Mouse (Mus musculus) heart, embryonic 14.5 days (tissue): Measurements from ENCODE around the gene Dctn1. TPM values are rescaled to one million over a fixed set of nuclear protein-coding genes. Genes with fewer than 3 reads are reported as not detected.
A peak's percentile ranks its signal among the peaks of the same experiment; 100 is the strongest.

ENCODE experiments used
- ATAC-seq: fragments of 200-750 bp; cut with Nextera tagmentation; 2 replicates; pipeline ENCODE4 v1.8.0; 2017; ENCODE audit warnings: low read depth, moderate TSS enrichment; ENCODE audit not compliant: insufficient number of reproducible peaks, insufficient read depth, low FRiP score
- H3K27ac ChIP-seq, 2 experiments: fragments of 200-500 bp in 1 of 2; fragments of 300-500 bp in 1 of 2; sonication (generic) in 1 of 2; replicated peaks in 1 of 2; 2 replicates each; pipeline ENCODE4 v1.5.1; 2012 to 2014; ENCODE audit warnings: low read depth in 2 of 2, low read length in 2 of 2, control low read depth in 1 of 2, mild to moderate bottlenecking in 1 of 2, mixed read lengths in 1 of 2; ENCODE audit not compliant: control insufficient read depth in 1 of 2, insufficient read depth in 1 of 2
- H3K27me3 ChIP-seq: fragments of 300-500 bp; sonication (generic); 2 replicates; pipeline ENCODE4 v1.6.1; 2014; ENCODE audit warnings: mild to moderate bottlenecking, low read length, control low read depth; ENCODE audit not compliant: control insufficient read depth, insufficient read depth
- H3K36me3 ChIP-seq: fragments of 300-500 bp; sonication (generic); 2 replicates; pipeline ENCODE4 v1.6.1; 2014; ENCODE audit warnings: mild to moderate bottlenecking, control low read depth, low read length, mixed read lengths; ENCODE audit not compliant: control insufficient read depth, insufficient read depth
- H3K4me1 ChIP-seq, 2 experiments: fragments of 200-500 bp in 1 of 2; fragments of 300-500 bp in 1 of 2; sonication (generic) in 1 of 2; 2 replicates each; pipeline ENCODE4 v1.6.1; 2012 to 2014; ENCODE audit warnings: low read length in 2 of 2, control low read depth in 1 of 2, mixed read lengths in 1 of 2; ENCODE audit not compliant: control insufficient read depth in 2 of 2, insufficient read depth in 2 of 2
- H3K4me2 ChIP-seq: fragments of 300-500 bp; sonication (generic); 2 replicates; pipeline ENCODE4 v1.6.1; 2014; ENCODE audit warnings: mild to moderate bottlenecking, low read length
- H3K4me3 ChIP-seq, 2 experiments: fragments of 200-500 bp in 1 of 2; fragments of 300-500 bp in 1 of 2; sonication (generic) in 1 of 2; 2 replicates each; pipeline ENCODE4 v1.5.1; 2012 to 2014; ENCODE audit warnings: low read length in 2 of 2, mild to moderate bottlenecking in 2 of 2, control low read depth in 1 of 2, low read depth in 1 of 2, moderate library complexity in 1 of 2; ENCODE audit not compliant: control insufficient read depth in 1 of 2, insufficient read depth in 1 of 2
- H3K9ac ChIP-seq: fragments of 300-500 bp; sonication (generic); 2 replicates; pipeline ENCODE4 v1.6.1; 2014; ENCODE audit warnings: mild to moderate bottlenecking, low read length
- H3K9me3 ChIP-seq: fragments of 300-500 bp; sonication (generic); 2 replicates; pipeline ENCODE4 v1.6.1; 2016; ENCODE audit warnings: low read length, control low read depth; ENCODE audit not compliant: control insufficient read depth
- WGBS: fragments of 180-500 bp; shearing (Covaris S2); extraction: QIAGEN DNeasy Blood & Tissue Kit; methylation state at CpG from one replicate; pipeline ENCODE4 v1.1.7; 2014; 5-methylcytosine and 5-hydroxymethylcytosine counted together
- polyA plus RNA-seq: library from polyadenylated mRNA; unstranded; fragments of >200 nt; fragmentation: Nextera tagmentation; extraction: Ambion mirVana; gene quantifications from 2 replicates; pipeline ENCODE4 v1.2.1, GENCODE M21; 2014

Dctn1 gene
- 53.1 and 60.2 TPM in 2 replicates for polyA plus RNA-seq

- Histone ChIP-seq H3K4me1 (peaks cover 6 to 30% of the 10 kb centered on the region in 2 experiments; a peak in 3 of 4 replicates), H3K9ac (peak within 1 kb of the TSS; percentile 88), H3K27me3 (peaks cover 21% of the 10 kb centered on the region), H3K4me3 (peak within 1 kb of the TSS; percentile 72 to 81), H3K4me2 (peak within 1 kb of the TSS; percentile 89), H3K27ac (peak within 1 kb of the TSS; percentile 64 to 75; a peak in 3 of 4 replicates), H3K9me3 (no peaks in the 10 kb centered on the region), H3K36me3 (no peaks in the 10 kb centered on the region; the same call in 1 of the 2 replicates)
- ATAC-seq = peak; percentile 77
- WGBS = under 1% methylated on average over 47 of the region's 58 CpGs
Measured at GRCm38 (mm10) chr6:83165607-83166242, at the start of gene Dctn1. TSS of gene Dctn1 (plus strand) at chr6:83165920.

GRCm38 (mm10) chr6:83116373-83117164 lies 49.2 kb upstream of the Dctn1 start:
- H3K4me2 ChIP-seq = peak overlapping the region; percentile 85
- H3K27ac ChIP-seq = no peak overlapping the region
- ATAC-seq = no peak
- H3K27me3 ChIP-seq = no peaks in the 10 kb centered on the region
- peaks cover 12 to 32% of the 10 kb centered on the region in 2 experiments for H3K4me1 ChIP-seq
- no peaks in the 10 kb centered on the region for H3K9me3 ChIP-seq
- WGBS = 70% methylated on average over 11 of the region's 11 CpGs
- peak overlapping the region; percentile 84 for H3K9ac ChIP-seq
- peaks cover 36% of the 10 kb centered on the region for H3K36me3 ChIP-seq
- peak overlapping the region; percentile 59 to 64 for H3K4me3 ChIP-seq

- no peaks in the 10 kb centered on the region for H3K9me3 ChIP-seq
- no peak overlapping the region for H3K4me3 ChIP-seq
- peaks cover 12 to 29% of the 10 kb centered on the region in 2 experiments for H3K4me1 ChIP-seq
- H3K36me3 ChIP-seq = peaks cover 33% of the 10 kb centered on the region
- H3K27ac ChIP-seq = no peak overlapping the region
- H3K4me2 ChIP-seq = no peak overlapping the region
- H3K27me3 ChIP-seq = no peaks in the 10 kb centered on the region
- no peak overlapping the region for H3K9ac ChIP-seq
- 89% methylated on average over 4 of the region's 4 CpGs for whole genome bisulfite sequencing
- ATAC-seq = no peak
Measured at GRCm38 (mm10) chr6:83117165-83117438, 48.6 kb upstream of the Dctn1 start.

GRCm38 (mm10) chr6:83117616-83118015 lies 48.1 kb upstream of the Dctn1 start:
- no peak for ATAC-seq
- no peaks in the 10 kb centered on the region for H3K9me3 ChIP-seq
- no peak overlapping the region for H3K4me3 ChIP-seq
- H3K27ac ChIP-seq = no peak overlapping the region
- no peak overlapping the region for H3K9ac ChIP-seq
- 93% methylated on average over 13 of the region's 13 CpGs for WGBS
- H3K4me1 ChIP-seq = peaks cover 15 to 32% of the 10 kb centered on the region in 2 experiments
- H3K27me3 ChIP-seq = no peaks in the 10 kb centered on the region
- H3K36me3 ChIP-seq = peaks cover 32% of the 10 kb centered on the region
- H3K4me2 ChIP-seq = no peak overlapping the region

- 82% methylated on average over 11 of the region's 11 CpGs for WGBS
- peaks cover 36% of the 10 kb centered on the region for H3K36me3 ChIP-seq
- peaks cover 15 to 35% of the 10 kb centered on the region in 2 experiments for H3K4me1 ChIP-seq
- no peaks in the 10 kb centered on the region for H3K27me3 ChIP-seq
- H3K9me3 ChIP-seq = no peaks in the 10 kb centered on the region
- ATAC-seq = no peak
- H3K9ac ChIP-seq = no peak overlapping the region
- no peak overlapping the region for H3K4me2 ChIP-seq
- H3K27ac ChIP-seq = no peak overlapping the region
- no peak overlapping the region for H3K4me3 ChIP-seq
Measured at GRCm38 (mm10) chr6:83118369-83118768, 47.4 kb upstream of the Dctn1 start.

GRCm38 (mm10) chr6:83118825-83119733 lies 46.6 kb upstream of the Dctn1 start:
- no peak overlapping the region for H3K27ac ChIP-seq
- no peaks in the 10 kb centered on the region for H3K27me3 ChIP-seq
- ATAC-seq = no peak
- H3K36me3 ChIP-seq = peaks cover 38% of the 10 kb centered on the region
- H3K9ac ChIP-seq = no peak overlapping the region
- H3K4me1 ChIP-seq = peaks cover 15 to 38% of the 10 kb centered on the region in 2 experiments
- no peaks in the 10 kb centered on the region for H3K9me3 ChIP-seq
- H3K4me3 ChIP-seq = no peak overlapping the region
- WGBS = 72% methylated on average over 14 of the region's 14 CpGs
- no peak overlapping the region for H3K4me2 ChIP-seq

GRCm38 (mm10) chr6:83119734-83120051 lies 46.0 kb upstream of the Dctn1 start:
- WGBS = 79% methylated on average over 7 of the region's 7 CpGs
- Histone ChIP-seq H3K4me1 (peaks cover 20 to 39% of the 10 kb centered on the region in 2 experiments), H3K4me3 (no peak overlapping the region), H3K4me2 (no peak overlapping the region), H3K27ac (no peak overlapping the region), H3K36me3 (peaks cover 38% of the 10 kb centered on the region), H3K9ac (peak overlapping the region; percentile 79), H3K9me3 (no peaks in the 10 kb centered on the region), H3K27me3 (no peaks in the 10 kb centered on the region)
- ATAC-seq = no peak
